Mouse (Mus musculus): ENCODE measurements around the gene Tmem141. TPM values are rescaled to one million over a fixed set of nuclear protein-coding genes. Genes with fewer than 3 reads are reported as not detected.

Gene Tmem141
- polyA plus RNA-seq, 1 experiment from 2014 or later, result 20.0 TPM

- H3K4me3 ChIP-seq (ENCODE audit: low read length), result peak overlapping the region; percentile 37
- H3K27ac ChIP-seq (ENCODE audit: low read length), result no peak overlapping the region
- H3K4me1 ChIP-seq (ENCODE audit: control insufficient read depth, insufficient read depth, low read length), result peaks cover 50% of the 10 kb centered on the region
- ATAC-seq (replicated peaks; ENCODE audit: extremely low read depth, insufficient read depth, low FRiP score), result no peak
- WGBS, result 13% methylated on average over 92 of the region's 92 CpGs
- H3K27me3 ChIP-seq (ENCODE audit: control insufficient read depth, insufficient read depth, low read length), result peaks cover 49% of the 10 kb centered on the region
- peak overlapping the region; percentile 42 for H3K4me2 ChIP-seq (ENCODE audit: low read depth, low read length)
- no peak overlapping the region for H3K9ac ChIP-seq (ENCODE audit: low read length)
- 0 out of 2 replicates have a peak, but pooled peaks cover 3% of the 10 kb centered on the region for H3K36me3 ChIP-seq (ENCODE audit: control insufficient read depth, insufficient read depth)
- H3K9me3 ChIP-seq (replicated peaks; ENCODE audit: control insufficient read depth, low read length), result no peaks in the 10 kb centered on the region
These were observed 44.6 kb downstream of the Tmem141 start for GRCm38 (mm10) chr2:25576965-25577891.

GRCm38 (mm10) chr2:25576028-25576850 is 45.6 kb downstream of the Tmem141 start:
- H3K4me1 ChIP-seq (ENCODE audit: control insufficient read depth, insufficient read depth, low read length), result peaks cover 42% of the 10 kb centered on the region

GRCm38 (mm10) chr2:25575432-25576027 is 46.3 kb downstream of the Tmem141 start:
- 0 out of 2 replicates have a peak, but pooled peaks have one; percentile 4 for ATAC-seq (replicated peaks; ENCODE audit: extremely low read depth, insufficient read depth, low FRiP score)
- 7% methylated on average over 21 of the region's 21 CpGs for WGBS
- Histone ChIP-seq H3K9ac (ENCODE audit: low read length) (peak overlapping the region; percentile 73), H3K4me3 (ENCODE audit: low read length) (peak overlapping the region; percentile 60), H3K27me3 (ENCODE audit: control insufficient read depth, insufficient read depth, low read length) (peaks cover 45% of the 10 kb centered on the region), H3K4me2 (ENCODE audit: low read depth, low read length) (peak overlapping the region; percentile 82), H3K9me3 (replicated peaks; ENCODE audit: control insufficient read depth, low read length) (no peaks in the 10 kb centered on the region), H3K4me1 (ENCODE audit: control insufficient read depth, insufficient read depth, low read length) (peaks cover 39% of the 10 kb centered on the region), H3K36me3 (ENCODE audit: control insufficient read depth, insufficient read depth) (0 out of 2 replicates have a peak, but pooled peaks cover 3% of the 10 kb centered on the region), H3K27ac (ENCODE audit: low read length) (peak overlapping the region; percentile 91)

More at GRCm38 (mm10) chr2:25576028-25576850, 45.6 kb downstream of the Tmem141 start:
- Histone ChIP-seq H3K36me3 (ENCODE audit: control insufficient read depth, insufficient read depth) (0 out of 2 replicates have a peak, but pooled peaks cover 3% of the 10 kb centered on the region), H3K27me3 (ENCODE audit: control insufficient read depth, insufficient read depth, low read length) (peaks cover 49% of the 10 kb centered on the region), H3K4me3 (ENCODE audit: low read length) (no peak overlapping the region), H3K9ac (ENCODE audit: low read length) (no peak overlapping the region), H3K4me2 (ENCODE audit: low read depth, low read length) (no peak overlapping the region), H3K27ac (ENCODE audit: low read length) (no peak overlapping the region), H3K9me3 (replicated peaks; ENCODE audit: control insufficient read depth, low read length) (no peaks in the 10 kb centered on the region)
- 76% methylated on average over 16 of the region's 16 CpGs for WGBS
- ATAC-seq (replicated peaks; ENCODE audit: extremely low read depth, insufficient read depth, low FRiP score), result no peak

- WGBS, result under 1% methylated on average over 41 of the region's 45 CpGs
- Histone ChIP-seq H3K9me3 (replicated peaks; ENCODE audit: control insufficient read depth, low read length) (no peaks in the 10 kb centered on the region), H3K9ac (ENCODE audit: low read length) (peak within 1 kb of the TSS; percentile 73), H3K4me1 (ENCODE audit: control insufficient read depth, insufficient read depth, low read length) (peaks cover 38% of the 10 kb centered on the region), H3K36me3 (ENCODE audit: control insufficient read depth, insufficient read depth) (0 out of 2 replicates have a peak, but pooled peaks cover 3% of the 10 kb centered on the region), H3K27ac (ENCODE audit: low read length) (peak within 1 kb of the TSS; percentile 91), H3K27me3 (ENCODE audit: control insufficient read depth, insufficient read depth, low read length) (peaks cover 37% of the 10 kb centered on the region), H3K4me2 (ENCODE audit: low read depth, low read length) (peak within 1 kb of the TSS; percentile 82), H3K4me3 (ENCODE audit: low read length) (peak within 1 kb of the TSS; percentile 60)
- ATAC-seq (replicated peaks; ENCODE audit: extremely low read depth, insufficient read depth, low FRiP score), result peak; percentile 97
These were observed 47.0 kb downstream of the Tmem141 start, which contains the start of the genes Mamdc4 and Phpt1 for GRCm38 (mm10) chr2:25574579-25575431. TSS of gene Mamdc4 (minus strand) at chr2:25574845. TSS of gene Phpt1 (minus strand) at chr2:25575224.

- H3K4me1 ChIP-seq (ENCODE audit: control insufficient read depth, insufficient read depth, low read length), result peaks cover 32% of the 10 kb centered on the region
- peak overlapping the region; percentile 91 for H3K27ac ChIP-seq (ENCODE audit: low read length)
- H3K9me3 ChIP-seq (replicated peaks; ENCODE audit: control insufficient read depth, low read length), result no peaks in the 10 kb centered on the region
- peak overlapping the region; percentile 82 for H3K4me2 ChIP-seq (ENCODE audit: low read depth, low read length)
- peaks cover 31% of the 10 kb centered on the region for H3K27me3 ChIP-seq (ENCODE audit: control insufficient read depth, insufficient read depth, low read length)
- H3K9ac ChIP-seq (ENCODE audit: low read length), result peak overlapping the region; percentile 72
- peak overlapping the region; percentile 60 for H3K4me3 ChIP-seq (ENCODE audit: low read length)
- peaks cover 7% of the 10 kb centered on the region; the same call in 1 of the 2 replicates for H3K36me3 ChIP-seq (ENCODE audit: control insufficient read depth, insufficient read depth)
- 14% methylated on average over 11 of the region's 11 CpGs for WGBS
- no peak for ATAC-seq (replicated peaks; ENCODE audit: extremely low read depth, insufficient read depth, low FRiP score)
These were observed 47.7 kb downstream of the Tmem141 start for GRCm38 (mm10) chr2:25574136-25574535.

GRCm38 (mm10) chr2:25573068-25573467 is 48.7 kb downstream of the Tmem141 start:
- Histone ChIP-seq H3K36me3 (ENCODE audit: control insufficient read depth, insufficient read depth) (peaks cover 13% of the 10 kb centered on the region), H3K4me3 (ENCODE audit: low read length) (no peak overlapping the region), H3K4me2 (ENCODE audit: low read depth, low read length) (no peak overlapping the region), H3K9ac (ENCODE audit: low read length) (no peak overlapping the region), H3K4me1 (ENCODE audit: control insufficient read depth, insufficient read depth, low read length) (peaks cover 29% of the 10 kb centered on the region), H3K9me3 (replicated peaks; ENCODE audit: control insufficient read depth, low read length) (no peaks in the 10 kb centered on the region), H3K27ac (ENCODE audit: low read length) (no peak overlapping the region), H3K27me3 (ENCODE audit: control insufficient read depth, insufficient read depth, low read length) (peaks cover 20% of the 10 kb centered on the region)
- WGBS, result 83% methylated on average over 2 of the region's 2 CpGs
- no peak for ATAC-seq (replicated peaks; ENCODE audit: extremely low read depth, insufficient read depth, low FRiP score)

GRCm38 (mm10) chr2:25571221-25571620 is 50.6 kb downstream of the Tmem141 start:
- Histone ChIP-seq H3K4me1 (ENCODE audit: control insufficient read depth, insufficient read depth, low read length) (peaks cover 20% of the 10 kb centered on the region), H3K9ac (ENCODE audit: low read length) (no peak overlapping the region), H3K27ac (ENCODE audit: low read length) (no peak overlapping the region), H3K36me3 (ENCODE audit: control insufficient read depth, insufficient read depth) (peaks cover 13% of the 10 kb centered on the region), H3K9me3 (replicated peaks; ENCODE audit: control insufficient read depth, low read length) (no peaks in the 10 kb centered on the region), H3K27me3 (ENCODE audit: control insufficient read depth, insufficient read depth, low read length) (peaks cover 1% of the 10 kb centered on the region), H3K4me2 (ENCODE audit: low read depth, low read length) (no peak overlapping the region), H3K4me3 (ENCODE audit: low read length) (no peak overlapping the region)
- WGBS, result 83% methylated on average over 4 of the region's 4 CpGs
- no peak for ATAC-seq (replicated peaks; ENCODE audit: extremely low read depth, insufficient read depth, low FRiP score)
